Mouse (Mus musculus) v-Abl transformed pro-B cells (cell line): ENCODE measurements around the gene Arhgef19.

Experiments used
- in situ Hi-C, 2 experiments: fragments of 400-800 bp; cut with MboI; formaldehyde crosslinking; loops; one replicate each; pipeline ENCODE4 v1.15.1; 2025; ENCODE audit not compliant: unreplicated experiment in 2 of 2

Gene Arhgef19

DNA sequence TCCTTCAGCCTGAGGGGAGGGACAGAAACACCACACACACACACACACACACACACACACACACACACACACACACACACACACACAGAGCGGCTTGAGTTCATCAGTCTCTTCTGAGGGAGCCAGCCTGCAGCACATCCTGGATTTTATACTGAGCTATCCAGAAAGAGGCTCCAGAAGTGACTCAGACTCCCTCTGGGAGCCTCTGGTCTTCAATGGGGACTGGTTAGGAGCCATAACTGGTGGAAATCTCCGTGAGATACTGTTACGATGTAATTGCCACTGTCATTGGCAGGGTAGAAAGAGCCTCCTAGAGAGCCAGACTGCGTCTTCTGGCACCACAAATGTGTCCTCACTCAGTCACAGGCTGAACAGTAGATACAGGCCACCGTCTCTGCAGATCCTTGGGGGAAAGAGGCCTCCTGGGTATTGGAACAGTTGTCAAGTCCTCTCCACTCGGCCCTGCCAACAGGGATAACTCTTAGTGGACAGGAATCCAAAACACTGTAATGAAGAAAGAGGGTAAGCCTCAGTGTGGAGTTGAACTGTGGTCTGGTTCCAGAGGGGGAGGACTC is 3.7 kb upstream of the Arhgef19 start:
- in situ Hi-C loops, result no loop called here

- in situ Hi-C loops, result no loop called here
Observed at GRCm38 (mm10) chr4:141236856-141237255, 2.4 kb upstream of the Arhgef19 start.

- in situ Hi-C loops, result no loop called here
Observed at GRCm38 (mm10) chr4:141238492-141239387, 559 bp upstream of the Arhgef19 start.

DNA sequence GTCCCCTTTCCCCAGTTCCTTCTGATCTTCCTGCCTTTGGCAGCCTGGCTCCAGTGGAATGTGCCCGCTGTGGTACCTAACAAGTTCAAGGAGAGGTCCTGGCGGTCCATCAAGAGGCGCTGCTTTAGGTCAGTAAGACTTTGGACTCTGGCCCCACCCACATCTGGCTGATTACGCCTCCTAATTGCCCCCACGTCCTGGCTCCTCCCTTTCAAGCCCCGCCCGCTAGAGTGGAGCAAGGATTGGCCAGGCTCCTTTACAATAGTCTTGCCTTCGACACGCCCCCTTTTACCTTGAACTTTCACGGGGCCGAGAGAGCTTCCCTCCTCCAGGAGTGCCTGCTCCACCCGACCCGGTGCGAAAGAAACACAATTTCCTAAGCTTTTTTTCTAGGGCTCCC is 1.3 kb downstream of the Arhgef19 start:
- in situ Hi-C loops, result loop anchor here in 1 of 2 experiments (10.0 kb wide), 1 partner anchor 456 kb away; no protein-coding TSS in a partner anchor

- in situ Hi-C loops, result loop anchor here in 1 of 2 experiments (10.0 kb wide), 1 partner anchor 457 kb away; no protein-coding TSS in a partner anchor
Observed at GRCm38 (mm10) chr4:141241861-141242260, 2.6 kb downstream of the Arhgef19 start.

- in situ Hi-C loops, result loop anchor here in 1 of 2 experiments (10.0 kb wide), 1 partner anchor 458 kb away; no protein-coding TSS in a partner anchor
Observed at GRCm38 (mm10) chr4:141242651-141243241, 3.4 kb downstream of the Arhgef19 start.

GRCm38 (mm10) chr4:141243636-141244035 is 4.3 kb downstream of the Arhgef19 start:
- in situ Hi-C loops, result loop anchor here in 1 of 2 experiments (10.0 kb wide), 1 partner anchor 459 kb away; no protein-coding TSS in a partner anchor

DNA sequence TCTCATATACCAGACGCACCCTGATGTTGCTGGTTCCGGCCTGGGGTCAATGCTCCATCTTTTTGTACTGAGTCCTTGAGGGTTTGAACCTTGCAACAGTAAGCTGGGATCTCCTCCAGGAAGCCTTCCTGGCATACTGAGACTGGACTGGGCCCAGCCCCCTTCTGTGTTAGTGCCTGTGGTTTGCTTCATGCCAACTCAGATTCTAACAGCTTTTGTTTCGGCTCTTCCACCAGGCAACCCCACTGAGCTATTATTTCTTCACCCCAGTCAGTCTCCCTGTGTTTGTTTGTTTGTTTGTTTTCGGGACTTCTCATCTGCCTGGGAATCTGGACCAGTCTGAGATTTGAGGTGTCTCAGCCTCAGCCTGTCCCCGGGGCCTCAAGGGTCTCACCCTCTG is 5.1 kb downstream of the Arhgef19 start:
- in situ Hi-C loops, result loop anchor here in 1 of 2 experiments (10.0 kb wide), 1 partner anchor 460 kb away; no protein-coding TSS in a partner anchor

DNA sequence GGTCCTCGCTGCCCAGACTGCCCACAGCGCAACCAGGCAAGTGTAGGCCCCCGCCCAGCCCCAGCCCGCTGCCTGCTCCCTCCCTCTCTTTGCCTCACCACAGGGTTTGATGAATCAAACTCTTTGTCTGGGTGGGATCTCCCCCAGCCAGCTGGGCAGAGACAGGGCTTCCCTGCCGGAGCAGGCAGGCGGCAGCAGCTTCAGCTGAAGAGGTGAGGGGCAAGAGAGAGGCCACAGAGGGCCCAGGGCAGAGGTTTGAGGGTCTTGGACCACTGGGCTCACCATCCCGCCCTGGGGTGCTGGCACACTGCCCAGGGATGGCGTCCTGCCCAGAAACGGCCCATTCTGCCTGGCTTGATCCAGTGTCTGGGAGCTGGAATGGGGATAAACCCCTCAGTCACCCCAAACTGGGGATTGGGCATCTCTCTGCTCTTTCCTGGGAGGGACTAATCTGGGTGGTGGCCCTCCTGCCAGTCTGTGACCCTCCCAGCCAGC is 5.7 kb downstream of the Arhgef19 start:
- in situ Hi-C loops, result loop anchor here in 1 of 2 experiments (10.0 kb wide), 1 partner anchor 460 kb away; no protein-coding TSS in a partner anchor

GRCm38 (mm10) chr4:141246089-141246997 is 7.0 kb downstream of the Arhgef19 start:
- in situ Hi-C loops, result loop anchor here in 1 of 2 experiments (10.0 kb wide), 1 partner anchor 462 kb away; no protein-coding TSS in a partner anchor

DNA sequence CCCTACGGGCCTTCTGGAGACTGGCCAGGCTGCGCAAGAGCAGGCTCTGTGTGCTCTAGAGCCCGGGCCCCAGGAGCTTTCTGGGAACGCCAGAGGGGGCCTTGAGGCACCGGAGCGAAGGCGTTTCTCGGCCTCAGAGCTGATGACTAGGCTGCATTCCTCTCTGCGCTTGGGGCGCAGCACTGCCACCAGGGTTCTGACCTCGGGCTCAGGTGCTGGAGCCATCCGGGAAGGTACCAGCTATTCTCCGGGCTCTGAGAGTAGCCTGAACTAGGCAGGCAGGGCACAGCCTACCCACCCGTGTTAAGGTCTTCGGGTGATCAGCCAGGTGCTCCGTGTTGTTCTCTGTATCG is 7.7 kb downstream of the Arhgef19 start:
- in situ Hi-C loops, result loop anchor here in 1 of 2 experiments (10.0 kb wide), 1 partner anchor 462 kb away; no protein-coding TSS in a partner anchor

GRCm38 (mm10) chr4:141247776-141248613 is 8.7 kb downstream of the Arhgef19 start:
- in situ Hi-C loops, result loop anchor here in 1 of 2 experiments (10.0 kb wide), 1 partner anchor 463 kb away; no protein-coding TSS in a partner anchor

DNA sequence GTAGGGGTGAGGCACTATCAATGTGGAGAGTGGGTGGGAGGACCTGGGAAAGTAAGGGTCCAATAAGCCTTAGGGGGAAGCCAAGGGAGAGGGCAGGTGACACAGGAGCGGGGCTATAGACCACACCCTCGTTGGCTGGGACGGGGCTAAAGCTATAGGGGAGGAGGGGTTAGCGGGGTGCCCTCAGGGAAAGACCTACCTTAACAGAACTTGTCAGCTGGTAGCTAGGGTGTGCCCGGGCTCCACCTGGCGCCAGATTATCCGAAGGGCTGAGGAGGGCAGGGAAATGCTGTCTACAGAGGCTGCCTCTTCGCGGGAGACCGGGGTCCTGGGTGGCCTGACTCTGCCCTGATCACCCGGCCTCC is 9.3 kb downstream of the Arhgef19 start:
- in situ Hi-C loops, result loop anchor here in 1 of 2 experiments (10.0 kb wide), 1 partner anchor 464 kb away; no protein-coding TSS in a partner anchor

DNA sequence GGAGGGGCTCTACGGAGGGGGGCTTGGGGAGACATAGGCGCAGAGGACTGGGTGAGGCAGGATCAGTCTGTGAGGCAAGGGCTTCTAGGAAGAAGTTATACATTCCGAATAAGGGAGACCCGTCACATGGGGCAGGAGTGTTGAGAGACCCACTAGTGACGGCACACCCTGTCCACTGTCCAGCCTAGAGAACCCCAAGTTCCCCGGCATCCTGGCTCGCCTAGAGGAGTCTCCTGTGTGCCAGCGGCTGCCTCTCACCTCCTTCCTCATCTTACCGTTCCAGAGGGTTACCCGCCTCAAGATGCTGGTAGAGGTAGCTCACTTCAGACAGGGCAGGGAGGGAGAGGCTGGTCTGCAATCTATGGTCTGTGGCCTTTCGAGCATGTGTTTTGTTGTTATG is 10.1 kb downstream of the Arhgef19 start:
- in situ Hi-C loops, result loop anchor here in 1 of 2 experiments (10.0 kb wide), 1 partner anchor 465 kb away; no protein-coding TSS in a partner anchor

DNA sequence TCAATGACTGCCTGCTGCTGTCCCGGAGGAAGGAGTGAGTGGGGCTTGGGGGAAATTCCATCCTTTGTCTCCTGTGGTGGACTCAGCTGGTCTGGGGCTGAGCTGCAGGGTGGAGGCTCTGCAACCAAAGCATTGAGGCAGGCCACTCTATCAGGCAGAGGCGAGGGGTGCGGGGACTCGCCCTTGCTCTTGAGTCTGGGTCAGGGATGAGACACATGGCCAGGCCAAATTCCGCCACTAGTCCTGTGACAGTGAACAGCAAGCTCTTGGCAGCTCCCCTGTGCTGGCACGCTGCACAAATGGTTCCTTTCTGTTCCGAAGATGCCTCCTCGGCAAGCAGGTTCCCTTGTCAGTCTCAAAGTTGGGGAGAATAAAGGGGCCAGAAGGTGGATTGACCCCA is 11.8 kb downstream of the Arhgef19 start:
- in situ Hi-C loops, result loop anchor here in 1 of 2 experiments (25.0 kb wide), 1 partner anchor 336 kb away; no protein-coding TSS in a partner anchor

DNA sequence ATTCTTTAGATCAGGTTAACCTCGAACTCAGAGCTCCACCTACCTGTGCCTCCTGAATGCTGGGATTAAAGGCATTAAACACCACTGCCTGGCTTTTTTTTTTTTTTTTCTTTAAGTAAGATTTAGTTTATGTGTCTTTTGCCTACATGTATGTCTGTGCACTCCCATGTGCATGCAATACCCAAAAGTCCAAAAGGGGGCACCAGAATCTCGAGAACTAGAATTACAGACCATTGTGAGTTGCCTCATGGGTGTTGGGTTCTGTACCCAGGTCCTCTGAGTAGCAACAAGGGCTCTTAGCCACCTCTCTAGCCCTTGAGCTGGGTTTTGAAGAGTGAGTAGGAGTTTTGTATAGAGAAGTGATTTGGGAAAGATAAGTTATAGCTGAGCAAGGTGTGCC is 13.3 kb downstream of the Arhgef19 start:
- in situ Hi-C loops, result loop anchor here in 1 of 2 experiments (25.0 kb wide), 1 partner anchor 335 kb away; no protein-coding TSS in a partner anchor

- in situ Hi-C loops, result loop anchor here in 1 of 2 experiments (25.0 kb wide), 1 partner anchor 333 kb away; no protein-coding TSS in a partner anchor
Observed at GRCm38 (mm10) chr4:141254234-141254633, 14.9 kb downstream of the Arhgef19 start.

DNA sequence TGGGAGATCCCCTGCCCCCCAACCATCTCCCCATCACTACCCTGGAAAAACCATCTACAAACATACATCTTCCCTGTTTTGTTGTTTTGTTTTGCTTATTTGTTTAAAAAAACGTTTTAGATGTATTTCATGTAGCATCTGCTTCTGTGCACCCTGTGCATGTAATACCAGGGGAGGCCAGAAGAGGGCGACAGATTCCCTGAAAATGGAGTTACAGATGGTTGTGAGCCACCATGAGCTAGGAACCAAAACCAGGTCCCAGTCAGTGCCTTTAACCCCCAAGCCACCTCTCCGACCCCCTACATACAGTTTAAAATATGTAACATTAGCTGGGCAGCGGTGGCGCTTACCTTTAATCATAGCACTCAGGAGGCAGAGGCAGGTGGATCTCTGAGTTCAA is 18.1 kb downstream of the Arhgef19 start:
- in situ Hi-C loops, result loop anchor here in 1 of 2 experiments (25.0 kb wide), 1 partner anchor 330 kb away; no protein-coding TSS in a partner anchor
